Mouse (Mus musculus) liver, embryonic 12.5 days (tissue): Measurements from ENCODE around the gene Tnfrsf12a. TPM values are rescaled to one million over a fixed set of nuclear protein-coding genes. Genes with fewer than 3 reads are reported as not detected.

Experiments used
- ATAC-seq: fragments of 200-750 bp; cut with Nextera tagmentation; 2 replicates; pipeline ENCODE4 v1.8.0; 2017; ENCODE audit warnings: moderate number of reproducible peaks, mild to moderate bottlenecking, moderate library complexity
- H3K27ac ChIP-seq: fragments of 300-500 bp; sonication (generic); 2 replicates; pipeline ENCODE4 v1.5.1; 2016; ENCODE audit warnings: mild to moderate bottlenecking
- H3K27me3 ChIP-seq: fragments of 300-500 bp; sonication (generic); replicated peaks from 2 replicates; pipeline ENCODE4 v1.6.1; 2016; ENCODE audit warnings: mild to moderate bottlenecking, moderate library complexity
- H3K36me3 ChIP-seq: fragments of 300-500 bp; sonication (generic); 2 replicates; pipeline ENCODE4 v1.6.1; 2016; ENCODE audit warnings: mild to moderate bottlenecking, moderate library complexity
- H3K4me1 ChIP-seq: fragments of 300-500 bp; sonication (generic); 2 replicates; pipeline ENCODE4 v1.6.1; 2016
- H3K4me2 ChIP-seq: fragments of 300-500 bp; sonication (generic); 2 replicates; pipeline ENCODE4 v1.6.1; 2016; ENCODE audit warnings: mild to moderate bottlenecking, moderate library complexity
- H3K4me3 ChIP-seq: fragments of 300-500 bp; sonication (generic); 2 replicates; pipeline ENCODE4 v1.5.1; 2016; ENCODE audit warnings: mild to moderate bottlenecking, moderate library complexity
- H3K9ac ChIP-seq: fragments of 300-500 bp; sonication (generic); 2 replicates; pipeline ENCODE4 v1.6.1; 2016; ENCODE audit warnings: mild to moderate bottlenecking, moderate library complexity
- H3K9me3 ChIP-seq: fragments of 300-500 bp; sonication (generic); replicated peaks from 2 replicates; pipeline ENCODE4 v1.6.1; 2016; ENCODE audit warnings: mild to moderate bottlenecking, moderate library complexity
- WGBS: fragments of 180-500 bp; shearing (Covaris S2); methylation state at CpG from one replicate; pipeline ENCODE4 v1.1.7; 2016; ENCODE audit not compliant: insufficient replicate concordance; 5-methylcytosine and 5-hydroxymethylcytosine counted together
- polyA plus RNA-seq: library from polyadenylated mRNA; unstranded; fragments of >200 nt; fragmentation: Nextera tagmentation; extraction: Ambion mirVana; gene quantifications from 2 replicates; pipeline ENCODE4 v1.2.1, GENCODE M21; 2016

Tnfrsf12a gene
- 7.1 and 7.8 TPM in 2 replicates for polyA plus RNA-seq

- ATAC-seq = peak; percentile 23; the same call in 1 of the 2 replicates
- Histone ChIP-seq H3K36me3 (no peaks in the 10 kb centered on the region), H3K4me1 (peaks cover 55% of the 10 kb centered on the region), H3K27ac (no peak within 1 kb of the TSS), H3K27me3 (peaks cover 77% of the 10 kb centered on the region), H3K4me3 (peak within 1 kb of the TSS; percentile 63), H3K4me2 (peak within 1 kb of the TSS; percentile 93), H3K9ac (peak within 1 kb of the TSS; percentile 69), H3K9me3 (no peaks in the 10 kb centered on the region)
- WGBS = under 1% methylated on average over 34 of the region's 34 CpGs
Observed at GRCm38 (mm10) chr17:23677236-23677679, at the start of gene Tnfrsf12a. Gene Tnfrsf12a (minus strand): TSS chr17:23677468.

- Histone ChIP-seq H3K4me2 (peak overlapping the region; percentile 89), H3K36me3 (no peaks in the 10 kb centered on the region), H3K27me3 (0 out of 2 replicates have a peak, but pooled peaks cover 6% of the 10 kb centered on the region), H3K4me1 (peaks cover 42% of the 10 kb centered on the region), H3K4me3 (peak overlapping the region; percentile 88), H3K9me3 (no peaks in the 10 kb centered on the region), H3K9ac (peak overlapping the region; percentile 91), H3K27ac (peak overlapping the region; percentile 93)
- WGBS = under 1% methylated on average over 20 of the region's 20 CpGs
- peak; percentile 85 for ATAC-seq
Observed at GRCm38 (mm10) chr17:23726758-23727142, 49.5 kb upstream of the Tnfrsf12a start.

GRCm38 (mm10) chr17:23725999-23726757 lies 48.9 kb upstream of the Tnfrsf12a start, which contains the start of gene Pkmyt1:
Gene Pkmyt1 (plus strand): TSS chr17:23726336.
- Histone ChIP-seq H3K36me3 (no peaks in the 10 kb centered on the region), H3K4me3 (peak within 1 kb of the TSS; percentile 88), H3K4me1 (peaks cover 37% of the 10 kb centered on the region), H3K9ac (peak within 1 kb of the TSS; percentile 91), H3K27me3 (0 out of 2 replicates have a peak, but pooled peaks cover 6% of the 10 kb centered on the region), H3K4me2 (peak within 1 kb of the TSS; percentile 89), H3K9me3 (no peaks in the 10 kb centered on the region), H3K27ac (peak within 1 kb of the TSS; percentile 93)
- 1% methylated on average over 69 of the region's 73 CpGs for WGBS
- peak; percentile 92 for ATAC-seq

GRCm38 (mm10) chr17:23725477-23725876 lies 48.2 kb upstream of the Tnfrsf12a start:
- no peaks in the 10 kb centered on the region for H3K9me3 ChIP-seq
- WGBS = 52% methylated on average over 4 of the region's 4 CpGs
- H3K4me3 ChIP-seq = peak overlapping the region; percentile 88
- ATAC-seq = no peak
- peaks cover 10% of the 10 kb centered on the region for H3K27me3 ChIP-seq
- no peaks in the 10 kb centered on the region for H3K36me3 ChIP-seq
- H3K9ac ChIP-seq = peak overlapping the region; percentile 91
- peak overlapping the region; percentile 93 for H3K27ac ChIP-seq
- peak overlapping the region; percentile 89 for H3K4me2 ChIP-seq
- peaks cover 30% of the 10 kb centered on the region for H3K4me1 ChIP-seq

- H3K27me3 ChIP-seq = peaks cover 28% of the 10 kb centered on the region
- H3K9me3 ChIP-seq = no peaks in the 10 kb centered on the region
- no peak within 1 kb of the TSS for H3K4me3 ChIP-seq
- H3K36me3 ChIP-seq = no peaks in the 10 kb centered on the region
- H3K4me1 ChIP-seq = peaks cover 19% of the 10 kb centered on the region
- WGBS = 64% methylated on average over 7 of the region's 7 CpGs
- no peak within 1 kb of the TSS for H3K4me2 ChIP-seq
- H3K9ac ChIP-seq = no peak within 1 kb of the TSS
- no peak within 1 kb of the TSS for H3K27ac ChIP-seq
- ATAC-seq = no peak
Observed at GRCm38 (mm10) chr17:23722376-23723125, 45.3 kb upstream of the Tnfrsf12a start, which contains the start of gene 1520401A03Rik. Gene 1520401A03Rik (minus strand): TSS chr17:23722783.

- Histone ChIP-seq H3K4me1 (peaks cover 12% of the 10 kb centered on the region), H3K27me3 (peaks cover 35% of the 10 kb centered on the region), H3K4me2 (no peak overlapping the region), H3K4me3 (no peak overlapping the region), H3K27ac (no peak overlapping the region), H3K36me3 (no peaks in the 10 kb centered on the region), H3K9ac (no peak overlapping the region), H3K9me3 (no peaks in the 10 kb centered on the region)
- ATAC-seq = no peak
- 66% methylated on average over 2 of the region's 2 CpGs for WGBS
Observed at GRCm38 (mm10) chr17:23721886-23722285, 44.6 kb upstream of the Tnfrsf12a start.

- no peak overlapping the region for H3K9ac ChIP-seq
- no peak overlapping the region for H3K4me3 ChIP-seq
- H3K4me1 ChIP-seq = no peaks in the 10 kb centered on the region
- H3K27me3 ChIP-seq = peaks cover 43% of the 10 kb centered on the region
- H3K4me2 ChIP-seq = no peak overlapping the region
- no peaks in the 10 kb centered on the region for H3K9me3 ChIP-seq
- H3K27ac ChIP-seq = no peak overlapping the region
- 21% methylated on average over 1 of the region's 1 CpGs for WGBS
- no peak for ATAC-seq
- no peaks in the 10 kb centered on the region for H3K36me3 ChIP-seq
Observed at GRCm38 (mm10) chr17:23719455-23719854, 42.2 kb upstream of the Tnfrsf12a start.

- Histone ChIP-seq H3K27me3 (peaks cover 51% of the 10 kb centered on the region), H3K9me3 (no peaks in the 10 kb centered on the region), H3K36me3 (no peaks in the 10 kb centered on the region), H3K4me2 (no peak overlapping the region), H3K9ac (no peak overlapping the region), H3K4me1 (no peaks in the 10 kb centered on the region), H3K4me3 (no peak overlapping the region), H3K27ac (no peak overlapping the region)
- 48% methylated on average over 2 of the region's 2 CpGs for WGBS
- no peak for ATAC-seq
Observed at GRCm38 (mm10) chr17:23717003-23717402, 39.7 kb upstream of the Tnfrsf12a start.

- Histone ChIP-seq H3K27ac (no peak overlapping the region), H3K27me3 (peaks cover 77% of the 10 kb centered on the region), H3K36me3 (no peaks in the 10 kb centered on the region), H3K4me2 (no peak overlapping the region), H3K4me3 (no peak overlapping the region), H3K9ac (no peak overlapping the region), H3K4me1 (no peaks in the 10 kb centered on the region), H3K9me3 (no peaks in the 10 kb centered on the region)
- no peak for ATAC-seq
- 0% methylated on average over 3 of the region's 3 CpGs for WGBS
Observed at GRCm38 (mm10) chr17:23706212-23706611, 28.9 kb upstream of the Tnfrsf12a start.

GRCm38 (mm10) chr17:23705525-23706104 lies 28.3 kb upstream of the Tnfrsf12a start:
- WGBS = 78% methylated on average over 7 of the region's 7 CpGs
- Histone ChIP-seq H3K27me3 (peaks cover 79% of the 10 kb centered on the region), H3K4me3 (no peak overlapping the region), H3K4me2 (no peak overlapping the region), H3K4me1 (no peaks in the 10 kb centered on the region), H3K9ac (no peak overlapping the region), H3K36me3 (no peaks in the 10 kb centered on the region), H3K27ac (no peak overlapping the region), H3K9me3 (no peaks in the 10 kb centered on the region)
- ATAC-seq = peak; percentile 30; the same call in 1 of the 2 replicates

- no peak overlapping the region for H3K4me2 ChIP-seq
- no peak overlapping the region for H3K9ac ChIP-seq
- no peak overlapping the region for H3K4me3 ChIP-seq
- no peaks in the 10 kb centered on the region for H3K9me3 ChIP-seq
- H3K4me1 ChIP-seq = peaks cover 5% of the 10 kb centered on the region; the same call in 1 of the 2 replicates
- 64% methylated on average over 7 of the region's 7 CpGs for WGBS
- peaks cover 79% of the 10 kb centered on the region for H3K27me3 ChIP-seq
- no peak for ATAC-seq
- H3K36me3 ChIP-seq = no peaks in the 10 kb centered on the region
- no peak overlapping the region for H3K27ac ChIP-seq
Observed at GRCm38 (mm10) chr17:23704741-23705140, 27.5 kb upstream of the Tnfrsf12a start.
